Mouse (Mus musculus) megakaryocyte-erythroid progenitor cell, adult 5-6 weeks (primary cell): ENCODE results near the gene Hspb6. TPM values are rescaled to one million over a fixed set of nuclear protein-coding genes. Genes with fewer than 3 reads are reported as not detected.

Experiments used
- ATAC-seq: replicated peaks from 2 replicates; pipeline ENCODE4 v1.8.0; 2016; ENCODE audit warnings: mild to moderate bottlenecking, inconsistent platforms; ENCODE audit not compliant: severe bottlenecking, poor library complexity, low FRiP score, low TSS enrichment
- total RNA-seq, 2 experiments: library from RNA; stranded (forward) in 1 of 2; stranded (reverse) in 1 of 2; fragments of 200-1000, 215-1000 nt in 1 of 2; fragments of >200 nt in 1 of 2; fragmentation: Nextera tagmentation in 1 of 2; gene quantifications; 2 replicates each; pipeline ENCODE4 v1.2.3; 2014 to 2017

The Hspb6 gene
- total RNA-seq, 2 experiments from 2014 or later, result 8.1 to 25.3 TPM

DNA sequence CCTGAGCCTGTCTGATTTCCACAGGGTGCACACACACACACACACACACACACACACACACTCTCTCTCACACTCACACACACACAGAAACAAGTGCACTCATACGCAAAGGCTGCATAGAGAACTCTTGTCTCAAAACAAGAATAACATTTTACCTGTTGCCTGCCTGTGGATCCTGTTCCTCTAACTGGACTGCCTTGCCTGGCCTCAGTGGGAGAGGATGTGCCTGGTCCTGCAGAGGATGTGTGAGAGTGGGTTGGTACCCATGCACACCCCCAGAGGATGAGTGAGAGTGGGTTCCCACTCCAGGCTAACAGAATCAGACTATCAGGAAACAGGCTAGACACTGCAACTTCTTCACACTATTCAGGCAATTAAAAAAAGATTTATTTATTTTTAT lies 1.4 kb upstream of the Hspb6 start:
- no peak for ATAC-seq

GRCm38 (mm10) chr7:30551445-30552101 lies 405 bp upstream of the Hspb6 start:
- ATAC-seq, result peak; percentile 46

DNA sequence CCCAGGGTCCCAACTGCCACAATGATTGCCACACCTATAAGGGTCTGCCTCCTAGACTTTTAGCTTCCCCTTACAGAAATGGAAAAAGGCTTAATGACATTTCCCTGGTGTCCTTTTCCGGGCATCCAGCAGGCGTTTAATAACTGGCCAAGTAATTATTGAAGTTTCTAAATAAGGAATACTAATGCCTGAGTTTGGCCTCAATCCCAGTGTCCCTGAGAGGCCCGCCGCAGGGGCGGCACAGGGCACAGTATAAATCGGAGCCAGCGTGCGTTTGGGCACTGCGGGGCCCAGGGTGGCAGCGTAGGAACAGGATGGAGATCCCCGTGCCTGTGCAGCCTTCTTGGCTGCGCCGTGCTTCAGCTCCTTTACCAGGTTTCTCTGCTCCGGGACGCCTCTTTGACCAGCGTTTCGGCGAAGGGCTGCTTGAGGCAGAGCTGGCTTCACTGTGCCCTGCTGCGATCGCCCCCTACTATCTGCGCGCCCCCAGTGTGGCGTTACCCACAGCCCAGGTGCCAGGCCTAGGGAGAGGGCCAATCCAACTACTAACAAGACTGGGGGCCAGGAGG lies 1.1 kb downstream of the Hspb6 start:
- ATAC-seq, result 0 out of 2 replicates have a peak, but pooled peaks have one; percentile 11

GRCm38 (mm10) chr7:30553810-30554584 lies 2.0 kb downstream of the Hspb6 start:
- no peak for ATAC-seq

DNA sequence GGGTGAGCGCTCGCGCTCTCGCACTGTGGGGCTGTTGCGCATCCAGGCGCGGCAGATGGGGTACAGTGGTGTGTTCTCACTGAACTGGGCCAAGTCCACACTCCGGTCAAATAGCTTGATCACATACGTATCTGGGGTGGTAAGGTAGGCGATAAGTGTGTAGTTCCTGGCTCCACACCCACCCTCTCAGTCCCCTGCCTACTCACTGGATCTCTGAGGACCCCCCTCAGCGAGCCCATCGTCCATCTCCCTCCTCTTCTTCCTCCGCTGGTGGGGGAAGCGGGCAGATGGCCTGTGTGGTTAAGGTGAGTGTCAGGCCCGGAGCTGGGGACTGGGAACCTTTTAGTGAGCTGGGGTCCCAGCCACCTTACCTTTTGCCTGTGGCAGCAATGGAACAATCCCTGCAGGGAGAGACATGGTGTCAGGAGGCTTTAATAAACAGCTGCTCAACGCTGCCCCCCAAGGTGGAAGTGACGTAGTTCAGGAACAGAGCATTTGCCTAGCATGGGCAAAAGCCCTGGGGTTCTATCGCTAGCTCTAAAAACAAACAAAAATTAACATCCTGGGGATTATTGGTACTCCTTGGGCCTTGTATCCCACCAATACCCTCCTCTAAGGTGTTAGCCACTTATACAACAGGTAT lies 5.0 kb downstream of the Hspb6 start:
- no peak for ATAC-seq

- no peak for ATAC-seq
Observed at GRCm38 (mm10) chr7:30557901-30558514, 6.0 kb downstream of the Hspb6 start.

GRCm38 (mm10) chr7:30558656-30559442 lies 6.9 kb downstream of the Hspb6 start:
- ATAC-seq, result no peak

DNA sequence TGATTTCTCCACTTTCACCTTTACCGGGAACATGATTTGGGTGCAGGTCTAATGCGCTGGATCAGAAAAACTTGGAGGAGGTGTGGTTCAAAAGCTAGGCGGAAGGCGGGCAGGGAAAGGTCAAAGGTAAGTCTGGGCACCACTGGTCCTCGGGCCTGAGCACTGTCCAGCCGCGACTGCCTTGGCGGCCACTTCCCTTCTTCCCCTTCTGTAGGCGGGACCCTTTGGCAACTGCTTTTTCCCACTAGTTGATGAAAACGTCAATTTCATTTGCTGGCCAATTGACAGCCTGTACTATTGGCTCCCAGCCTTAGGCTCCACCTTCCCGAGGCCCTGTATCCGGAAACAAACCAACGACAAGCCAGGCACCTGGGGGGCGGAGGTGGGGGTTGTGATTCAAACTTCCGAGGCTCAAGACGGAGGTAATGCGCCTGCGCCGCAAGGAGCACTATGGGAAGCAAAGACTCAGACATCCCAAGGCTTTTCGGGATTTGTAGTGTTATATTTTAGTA lies 7.5 kb downstream of the Hspb6 start, which contains the start of gene Lin37:
Gene Lin37, minus strand, starts transcription at position 396 of the 512 bp plus-strand sequence.
- peak; percentile 77 for ATAC-seq

GRCm38 (mm10) chr7:30560296-30560695 lies 8.3 kb downstream of the Hspb6 start:
- no peak for ATAC-seq

DNA sequence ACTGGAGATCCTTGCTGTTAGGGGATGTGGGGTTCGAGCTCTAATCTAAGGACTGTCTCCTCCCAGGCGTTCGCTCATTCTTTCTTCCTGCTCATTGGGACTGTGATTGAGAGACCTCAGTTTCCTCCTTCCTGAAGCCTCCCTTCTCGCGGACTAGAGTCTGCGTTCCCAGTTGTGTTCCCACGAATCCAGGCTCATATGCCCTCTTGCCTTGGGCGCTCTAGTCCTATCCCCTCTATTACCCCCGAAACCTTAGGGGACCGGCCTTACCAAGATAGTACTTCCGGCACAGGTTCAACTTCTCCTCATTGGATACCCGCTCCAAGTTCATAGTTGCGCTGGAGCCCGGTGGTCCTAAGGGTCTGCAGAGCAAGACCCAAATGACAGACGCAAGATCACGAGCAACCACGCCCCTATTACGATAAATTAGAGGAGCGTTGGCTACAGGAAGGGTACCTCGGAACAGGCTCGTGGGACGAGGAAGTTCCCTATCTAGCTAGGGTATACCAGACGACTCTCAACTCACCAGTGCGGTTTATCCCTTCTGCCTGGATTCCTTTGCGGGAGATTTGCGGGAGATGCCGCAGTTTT lies 10.6 kb downstream of the Hspb6 start:
- ATAC-seq, result no peak

DNA sequence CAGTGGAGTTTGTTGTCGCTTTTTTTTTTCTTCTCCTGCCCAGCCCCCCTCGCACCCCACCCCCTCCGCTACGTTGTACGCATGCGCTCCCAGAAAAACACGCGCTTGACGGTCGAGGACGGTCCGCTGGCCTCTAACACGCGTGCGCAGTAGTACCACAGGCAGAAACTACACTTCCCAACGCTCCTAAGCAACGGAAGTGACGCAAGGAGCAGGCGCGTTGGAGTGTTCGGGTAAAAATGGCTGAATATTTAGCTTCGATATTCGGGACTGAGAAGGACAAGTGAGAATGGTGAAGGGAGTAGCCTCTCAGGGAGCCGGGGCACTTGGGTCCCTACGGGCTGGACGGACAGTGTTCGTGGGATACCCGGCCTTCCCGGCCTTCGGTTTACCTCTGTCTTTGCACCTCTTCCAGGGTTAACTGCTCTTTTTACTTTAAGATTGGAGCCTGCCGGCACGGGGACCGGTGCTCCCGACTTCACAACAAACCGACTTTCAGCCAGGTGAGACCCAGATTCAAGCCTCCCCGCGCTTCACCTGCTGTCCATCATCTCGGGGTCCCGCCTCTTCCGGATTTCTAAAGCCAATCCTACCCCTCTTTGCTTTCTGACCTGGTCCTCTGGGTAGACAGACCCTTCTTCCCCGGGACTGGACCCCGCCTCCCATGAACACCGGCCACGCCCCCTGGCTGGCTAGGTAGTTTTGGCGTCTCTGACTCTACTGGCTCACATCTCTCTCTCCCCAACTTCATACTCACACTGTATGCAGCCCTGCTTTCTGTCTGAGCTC lies 11.3 kb downstream of the Hspb6 start, which contains the start of the genes U2af1l4, Gm49396 and Psenen:
Gene U2af1l4, plus strand, starts transcription at position 185 of the 789 bp plus-strand sequence.
Gene Gm49396, plus strand, starts transcription at position 228 of the 789 bp plus-strand sequence.
Gene Psenen, minus strand, starts transcription at position 511 of the 789 bp plus-strand sequence.
- peak; percentile 70 for ATAC-seq

GRCm38 (mm10) chr7:30563906-30564280 lies 11.9 kb downstream of the Hspb6 start:
- no peak for ATAC-seq

- no peak for ATAC-seq
Observed at GRCm38 (mm10) chr7:30564970-30565571, 13.1 kb downstream of the Hspb6 start, which contains the start of gene Igflr1. Igflr1 (plus strand) TSS chr7:30565427.

DNA sequence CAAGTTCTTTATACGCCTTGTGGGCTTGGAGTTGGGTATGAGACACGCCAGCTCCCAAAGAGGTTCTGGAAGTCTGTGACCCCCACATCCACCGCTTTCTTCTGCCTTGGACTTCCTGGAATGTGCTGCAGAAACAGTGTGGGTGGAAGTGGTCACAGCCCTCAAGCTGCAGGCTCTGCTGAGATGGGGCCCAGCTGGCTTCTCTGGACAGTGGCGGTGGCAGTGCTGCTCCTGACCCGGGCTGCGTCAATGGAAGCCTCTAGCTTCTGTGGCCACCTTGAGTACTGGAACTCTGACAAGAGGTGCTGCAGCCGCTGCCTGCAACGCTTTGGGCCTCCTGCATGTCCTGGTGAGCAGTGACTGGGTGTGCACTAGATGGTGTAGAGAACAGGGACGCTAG lies 14.1 kb downstream of the Hspb6 start:
- no peak for ATAC-seq

GRCm38 (mm10) chr7:30567555-30567954 lies 15.6 kb downstream of the Hspb6 start:
- no peak for ATAC-seq

DNA sequence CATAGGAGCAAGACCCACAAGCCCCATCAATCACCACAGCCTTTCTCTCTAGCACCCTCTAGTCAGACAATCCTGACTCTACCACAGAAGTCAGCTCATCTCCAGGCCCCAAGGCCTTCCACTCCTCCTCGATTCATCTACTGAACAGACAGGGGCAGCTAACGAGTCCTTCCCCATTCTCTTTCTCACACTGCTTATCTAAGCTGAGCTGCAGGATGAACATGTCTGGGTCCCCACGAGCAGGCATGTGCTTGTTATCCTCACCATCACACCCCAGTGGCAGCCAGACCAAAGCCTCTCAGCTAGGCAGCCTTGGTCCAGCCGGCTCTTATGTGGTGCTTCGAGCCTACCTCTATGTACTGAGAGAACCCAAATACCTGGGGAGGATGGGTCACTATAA lies 20.4 kb downstream of the Hspb6 start:
- peak; percentile 69 for ATAC-seq

- peak; percentile 86 for ATAC-seq
Observed at GRCm38 (mm10) chr7:30572969-30573368, 21.0 kb downstream of the Hspb6 start.
